Mouse (Mus musculus): ENCODE results near the gene Gm49510. TPM values are rescaled to one million over a fixed set of nuclear protein-coding genes. Genes with fewer than 3 reads are reported as not detected.

Gm49510 gene
- not detected in 2 replicates for polyA plus RNA-seq (2014; fragmentation: Nextera tagmentation; extraction: Ambion mirVana)

- H3K36me3 ChIP-seq (ENCODE audit: control insufficient read depth, insufficient read depth, low read length), result peaks cover 9% of the 10 kb centered on the region; the same call in 1 of the 2 replicates
- no peaks in the 10 kb centered on the region for H3K9me3 ChIP-seq (replicated peaks; ENCODE audit: control insufficient read depth, low read length)
- no peak for DNase-seq (ENCODE audit: low spot score)
- peak within 1 kb of the TSS; percentile 69 for H3K9ac ChIP-seq (ENCODE audit: low read length)
- H3K4me2 ChIP-seq (ENCODE audit: low read length), result peak within 1 kb of the TSS; percentile 88
- no peak for ATAC-seq
- H3K4me1 ChIP-seq (ENCODE audit: control insufficient read depth, insufficient read depth, low read length), result peaks cover 4% of the 10 kb centered on the region; the same call in 1 of the 2 replicates
- 2% methylated on average over 17 of the region's 20 CpGs for whole genome bisulfite sequencing
- 0 out of 2 replicates have a peak, but pooled peaks cover 3% of the 10 kb centered on the region for H3K27me3 ChIP-seq (replicated peaks; ENCODE audit: control insufficient read depth, insufficient read depth, low read length)
- H3K27ac ChIP-seq (ENCODE audit: low read depth, low read length), result peak within 1 kb of the TSS; percentile 17; the same call in 1 of the 2 replicates
- peak within 1 kb of the TSS; percentile 46 for H3K4me3 ChIP-seq (ENCODE audit: low read depth, low read length)
Observed at GRCm38 (mm10) chr15:78899409-78899739, at the start of gene Gm49510. TSS of gene Gm49510 (plus strand) at chr15:78899667.

DNA sequence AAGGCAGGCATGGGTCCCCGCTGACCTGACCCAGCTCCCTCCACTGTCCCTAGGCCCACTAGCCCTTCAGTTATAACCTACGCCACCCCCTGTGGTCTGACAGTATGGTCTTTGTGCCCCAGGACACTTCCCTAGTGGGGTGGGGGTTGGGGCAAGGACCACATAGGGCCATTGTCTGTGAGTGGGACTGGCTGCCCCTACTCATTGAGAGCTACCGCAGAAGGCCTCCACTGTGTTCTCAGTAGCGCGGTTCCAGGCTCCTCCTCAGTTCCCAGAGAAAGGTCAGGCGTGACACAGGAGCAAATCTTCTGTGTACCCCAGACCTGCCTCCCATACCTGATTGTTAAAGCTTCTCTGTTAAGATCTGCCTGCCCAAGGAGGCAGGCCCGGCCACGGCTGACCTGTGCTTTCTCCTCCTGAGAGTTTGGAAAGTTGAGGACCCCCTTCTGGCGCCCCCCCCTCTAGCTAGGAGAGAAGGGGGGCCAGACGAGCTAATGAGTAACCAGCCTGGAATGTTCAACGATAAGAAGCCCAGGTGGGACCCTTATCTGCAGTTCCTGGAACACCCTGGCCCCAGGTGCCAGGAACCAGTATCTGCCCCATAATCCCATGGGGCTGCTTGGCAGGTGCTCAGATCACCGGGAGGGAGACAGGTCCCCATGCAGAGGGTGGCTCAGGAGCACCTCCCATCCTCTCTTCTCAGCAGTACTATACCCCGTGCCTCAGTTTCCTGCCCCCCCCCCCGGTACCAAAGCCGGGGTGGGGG, 49.2 kb upstream of the Gm49510 start:
- Histone ChIP-seq H3K4me2 (ENCODE audit: low read length) (no peak overlapping the region), H3K9ac (ENCODE audit: low read length) (no peak overlapping the region), H3K27ac (ENCODE audit: low read depth, low read length) (no peak overlapping the region), H3K27me3 (replicated peaks; ENCODE audit: control insufficient read depth, insufficient read depth, low read length) (no peaks in the 10 kb centered on the region; the same call in 1 of the 2 replicates), H3K9me3 (replicated peaks; ENCODE audit: control insufficient read depth, low read length) (no peaks in the 10 kb centered on the region), H3K4me1 (ENCODE audit: control insufficient read depth, insufficient read depth, low read length) (no peaks in the 10 kb centered on the region), H3K36me3 (ENCODE audit: control insufficient read depth, insufficient read depth, low read length) (no peaks in the 10 kb centered on the region), H3K4me3 (ENCODE audit: low read depth, low read length) (no peak overlapping the region)
- ATAC-seq (no peak), DNase-seq (ENCODE audit: low spot score) (no peak)
- WGBS, result 75% methylated on average over 14 of the region's 15 CpGs

GRCm38 (mm10) chr15:78850944-78851343, 48.5 kb upstream of the Gm49510 start:
- H3K4me2 ChIP-seq (ENCODE audit: low read length), result no peak overlapping the region
- DNase-seq (ENCODE audit: low spot score) (no peak), ATAC-seq (no peak)
- no peaks in the 10 kb centered on the region for H3K36me3 ChIP-seq (ENCODE audit: control insufficient read depth, insufficient read depth, low read length)
- H3K27me3 ChIP-seq (replicated peaks; ENCODE audit: control insufficient read depth, insufficient read depth, low read length), result no peaks in the 10 kb centered on the region
- no peak overlapping the region for H3K9ac ChIP-seq (ENCODE audit: low read length)
- H3K4me3 ChIP-seq (ENCODE audit: low read depth, low read length), result no peak overlapping the region
- H3K27ac ChIP-seq (ENCODE audit: low read depth, low read length), result no peak overlapping the region
- H3K4me1 ChIP-seq (ENCODE audit: control insufficient read depth, insufficient read depth, low read length), result no peaks in the 10 kb centered on the region
- H3K9me3 ChIP-seq (replicated peaks; ENCODE audit: control insufficient read depth, low read length), result no peaks in the 10 kb centered on the region
- WGBS, result 81% methylated on average over 6 of the region's 6 CpGs

- DNase-seq (ENCODE audit: low spot score) (peak; percentile 92), ATAC-seq (peak; percentile 94)
- Histone ChIP-seq H3K9ac (ENCODE audit: low read length) (no peak overlapping the region), H3K4me1 (ENCODE audit: control insufficient read depth, insufficient read depth, low read length) (no peaks in the 10 kb centered on the region), H3K4me2 (ENCODE audit: low read length) (no peak overlapping the region), H3K36me3 (ENCODE audit: control insufficient read depth, insufficient read depth, low read length) (no peaks in the 10 kb centered on the region), H3K9me3 (replicated peaks; ENCODE audit: control insufficient read depth, low read length) (no peaks in the 10 kb centered on the region), H3K27me3 (replicated peaks; ENCODE audit: control insufficient read depth, insufficient read depth, low read length) (no peaks in the 10 kb centered on the region), H3K4me3 (ENCODE audit: low read depth, low read length) (no peak overlapping the region), H3K27ac (ENCODE audit: low read depth, low read length) (no peak overlapping the region)
- 19% methylated on average over 13 of the region's 13 CpGs for WGBS
Observed at GRCm38 (mm10) chr15:78851505-78852153, 47.8 kb upstream of the Gm49510 start.

- H3K9ac ChIP-seq (ENCODE audit: low read length), result no peak within 1 kb of the TSS
- H3K9me3 ChIP-seq (replicated peaks; ENCODE audit: control insufficient read depth, low read length), result no peaks in the 10 kb centered on the region
- no peak within 1 kb of the TSS for H3K4me2 ChIP-seq (ENCODE audit: low read length)
- no peaks in the 10 kb centered on the region for H3K27me3 ChIP-seq (replicated peaks; ENCODE audit: control insufficient read depth, insufficient read depth, low read length)
- H3K36me3 ChIP-seq (ENCODE audit: control insufficient read depth, insufficient read depth, low read length), result no peaks in the 10 kb centered on the region
- no peak within 1 kb of the TSS for H3K27ac ChIP-seq (ENCODE audit: low read depth, low read length)
- 79% methylated on average over 8 of the region's 8 CpGs for WGBS
- ATAC-seq (no peak), DNase-seq (ENCODE audit: low spot score) (no peak)
- no peaks in the 10 kb centered on the region for H3K4me1 ChIP-seq (ENCODE audit: control insufficient read depth, insufficient read depth, low read length)
- H3K4me3 ChIP-seq (ENCODE audit: low read depth, low read length), result no peak within 1 kb of the TSS
Observed at GRCm38 (mm10) chr15:78855303-78855965, 44.0 kb upstream of the Gm49510 start, which contains the start of gene Lgals2. TSS of gene Lgals2 (minus strand) at chr15:78855529.

- Histone ChIP-seq H3K9ac (ENCODE audit: low read length) (no peak overlapping the region), H3K27ac (ENCODE audit: low read depth, low read length) (no peak overlapping the region), H3K4me1 (ENCODE audit: control insufficient read depth, insufficient read depth, low read length) (no peaks in the 10 kb centered on the region), H3K4me3 (ENCODE audit: low read depth, low read length) (no peak overlapping the region), H3K9me3 (replicated peaks; ENCODE audit: control insufficient read depth, low read length) (no peaks in the 10 kb centered on the region), H3K36me3 (ENCODE audit: control insufficient read depth, insufficient read depth, low read length) (no peaks in the 10 kb centered on the region), H3K4me2 (ENCODE audit: low read length) (no peak overlapping the region), H3K27me3 (replicated peaks; ENCODE audit: control insufficient read depth, insufficient read depth, low read length) (no peaks in the 10 kb centered on the region)
- ATAC-seq, result no peak
- 80% methylated on average over 7 of the region's 7 CpGs for WGBS
- no peak for DNase-seq (ENCODE audit: low spot score)
Observed at GRCm38 (mm10) chr15:78857009-78857408, 42.5 kb upstream of the Gm49510 start.

DNA sequence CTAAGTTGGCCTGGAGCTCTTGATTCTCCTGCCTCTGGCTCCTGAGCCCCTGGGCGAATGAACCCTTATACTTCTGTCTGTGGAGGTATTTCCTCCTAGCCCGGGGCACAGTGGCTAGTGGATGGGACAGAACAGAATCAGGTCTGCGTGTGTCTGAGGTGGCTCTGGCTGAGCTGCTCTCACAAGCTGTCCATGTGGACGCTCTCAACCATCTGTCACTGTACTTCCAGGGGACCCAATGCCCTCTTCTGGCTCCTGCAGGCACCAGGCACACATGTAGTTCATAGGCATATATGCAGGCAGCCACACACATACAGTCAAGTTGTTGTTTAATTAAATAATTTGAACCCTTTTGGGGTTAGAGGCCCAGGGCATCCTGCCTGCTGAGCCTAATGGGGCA, 40.2 kb upstream of the Gm49510 start:
- Histone ChIP-seq H3K36me3 (ENCODE audit: control insufficient read depth, insufficient read depth, low read length) (no peaks in the 10 kb centered on the region), H3K4me2 (ENCODE audit: low read length) (no peak overlapping the region)

GRCm38 (mm10) chr15:78859714-78860113, 39.8 kb upstream of the Gm49510 start:
- Histone ChIP-seq H3K27me3 (replicated peaks; ENCODE audit: control insufficient read depth, insufficient read depth, low read length) (no peaks in the 10 kb centered on the region), H3K4me2 (ENCODE audit: low read length) (no peak overlapping the region), H3K27ac (ENCODE audit: low read depth, low read length) (no peak overlapping the region), H3K4me1 (ENCODE audit: control insufficient read depth, insufficient read depth, low read length) (no peaks in the 10 kb centered on the region), H3K9ac (ENCODE audit: low read length) (no peak overlapping the region), H3K4me3 (ENCODE audit: low read depth, low read length) (no peak overlapping the region), H3K36me3 (ENCODE audit: control insufficient read depth, insufficient read depth, low read length) (no peaks in the 10 kb centered on the region), H3K9me3 (replicated peaks; ENCODE audit: control insufficient read depth, low read length) (no peaks in the 10 kb centered on the region)
- 90% methylated on average over 6 of the region's 6 CpGs for WGBS
- DNase-seq (ENCODE audit: low spot score) (no peak), ATAC-seq (no peak)

More for the DNA sequence above, 40.2 kb upstream of the Gm49510 start:
- no peak for DNase-seq (ENCODE audit: low spot score)
- no peak overlapping the region for H3K4me3 ChIP-seq (ENCODE audit: low read depth, low read length)
- no peak overlapping the region for H3K27ac ChIP-seq (ENCODE audit: low read depth, low read length)
- no peak for ATAC-seq
- no peaks in the 10 kb centered on the region for H3K4me1 ChIP-seq (ENCODE audit: control insufficient read depth, insufficient read depth, low read length)
- no peaks in the 10 kb centered on the region for H3K27me3 ChIP-seq (replicated peaks; ENCODE audit: control insufficient read depth, insufficient read depth, low read length)
- H3K9ac ChIP-seq (ENCODE audit: low read length), result no peak overlapping the region
- 78% methylated on average over 4 of the region's 4 CpGs for WGBS
- H3K9me3 ChIP-seq (replicated peaks; ENCODE audit: control insufficient read depth, low read length), result no peaks in the 10 kb centered on the region
